Mouse (Mus musculus) cerebellum, adult 2 months (tissue): ENCODE data around the gene Gm26965.

Experiments
- CTCF ChIP-seq: fragments of 200-500 bp; IDR thresholded peaks from 2 replicates; pipeline ENCODE4 v1.5.1; 2011; ENCODE audit warnings: low read depth, mild to moderate bottlenecking, control low read depth, low read length, moderate library complexity, borderline replicate concordance; ENCODE audit not compliant: insufficient read depth
- POLR2A ChIP-seq: fragments of 200-500 bp; IDR thresholded peaks from 2 replicates; pipeline ENCODE4 v1.6.1; 2011; ENCODE audit warnings: low read length, control low read depth, borderline replicate concordance; ENCODE audit not compliant: insufficient read depth

GRCm38 (mm10) chr13:67451172-67452020 lies 74.6 kb downstream of the Gm26965 start, which contains the start of gene Zfp874a:
- TF ChIP-seq POLR2A: peak; percentile 43; the same call in 1 of the 2 replicates
- no peak for TF ChIP-seq CTCF
